Mouse (Mus musculus): Measurements from ENCODE around the gene Cul4a. TPM values are rescaled to one million over a fixed set of nuclear protein-coding genes. Genes with fewer than 3 reads are reported as not detected.
"Not testable (repeated sequence)": the region's sequence is repeated elsewhere in the genome, so short reads cannot be mapped to it uniquely, and the experiment has no call there.

Gene Cul4a
- polyA plus RNA-seq, 1 experiment from 2014 or later: 47.1 TPM

DNA sequence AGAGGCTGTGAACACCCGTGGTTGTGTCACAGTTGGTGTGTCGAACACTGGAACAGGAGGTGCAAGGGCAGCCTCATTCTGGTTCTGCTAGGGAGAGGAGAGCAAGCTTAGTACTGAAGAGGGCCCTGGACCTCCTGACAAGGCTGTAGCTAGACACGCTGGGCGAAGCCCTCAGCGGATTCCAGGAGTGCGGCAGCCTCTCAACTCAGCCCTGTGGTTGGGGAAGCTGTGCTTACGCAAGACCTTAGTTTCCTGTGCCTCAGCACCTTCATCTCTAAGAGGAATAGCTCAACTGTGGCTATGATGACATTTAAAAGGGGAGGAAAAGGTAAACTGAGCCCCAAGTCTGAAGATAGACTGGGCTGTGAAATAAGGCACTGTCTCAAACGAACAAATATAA lies 30.4 kb upstream of the Cul4a start:
- no peak overlapping the region for H3K4me2 ChIP-seq (replicated peaks; ENCODE audit: low read depth)
- H3K36me3 ChIP-seq (ENCODE audit: control insufficient read depth, insufficient read depth, low read length): peaks cover 31% of the 10 kb centered on the region
- DNase-seq (ENCODE audit: low spot score) (no peak), ATAC-seq (ENCODE audit: low FRiP score, low TSS enrichment) (no peak)
- TF ChIP-seq EP300 (optimal IDR thresholded peaks at IDR 0.05) (no peak), CTCF (IDR thresholded peaks at IDR 0.05; ENCODE audit: low read depth) (no peak)
- H3K9me3 ChIP-seq (ENCODE audit: control insufficient read depth, low read length): no peaks in the 10 kb centered on the region
- H3K9ac ChIP-seq (ENCODE audit: low read length): no peak overlapping the region
- H3K4me1 ChIP-seq (replicated peaks; ENCODE audit: control insufficient read depth, insufficient read depth): no peaks in the 10 kb centered on the region
- 92% methylated on average over 8 of the region's 8 CpGs for WGBS
- no peaks in the 10 kb centered on the region for H3K27me3 ChIP-seq (ENCODE audit: control insufficient read depth, insufficient read depth, low read length)
- H3K4me3 ChIP-seq (ENCODE audit: low read depth, low read length): no peak overlapping the region
- H3K27ac ChIP-seq (replicated peaks): no peak overlapping the region

DNA sequence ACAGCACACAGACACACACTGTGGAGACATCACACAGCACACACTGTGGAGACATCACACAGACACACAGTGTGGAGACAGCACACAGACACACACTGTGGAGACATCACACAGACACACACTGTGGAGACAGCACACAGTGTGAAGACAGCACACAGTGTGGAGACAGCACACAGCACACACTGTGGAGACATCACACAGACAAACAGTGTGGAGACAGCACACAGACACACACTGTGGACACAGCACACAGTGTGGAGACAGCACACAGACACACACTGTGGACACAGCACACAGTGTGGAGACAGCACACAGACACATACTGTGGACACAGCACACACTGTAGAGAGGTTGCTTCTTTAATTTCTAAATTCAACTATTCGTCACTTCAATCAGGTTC lies 29.8 kb upstream of the Cul4a start:
- WGBS: 86% methylated on average over 1 of the region's 1 CpGs
- not testable (repeated sequence) for ATAC-seq (ENCODE audit: low FRiP score, low TSS enrichment); H3K4me3 ChIP-seq (ENCODE audit: low read depth, low read length); H3K27me3 ChIP-seq (ENCODE audit: control insufficient read depth, insufficient read depth, low read length); H3K27ac ChIP-seq (replicated peaks); DNase-seq (ENCODE audit: low spot score); H3K9ac ChIP-seq (ENCODE audit: low read length); H3K4me1 ChIP-seq (replicated peaks; ENCODE audit: control insufficient read depth, insufficient read depth); H3K9me3 ChIP-seq (ENCODE audit: control insufficient read depth, low read length); H3K4me2 ChIP-seq (replicated peaks; ENCODE audit: low read depth)
- H3K36me3 ChIP-seq (ENCODE audit: control insufficient read depth, insufficient read depth, low read length): peaks cover 31% of the 10 kb centered on the region

- no peak for DNase-seq (ENCODE audit: low spot score)
- no peak overlapping the region for H3K4me2 ChIP-seq (replicated peaks; ENCODE audit: low read depth)
- no peak overlapping the region for H3K27ac ChIP-seq (replicated peaks)
- peaks cover 37% of the 10 kb centered on the region for H3K36me3 ChIP-seq (ENCODE audit: control insufficient read depth, insufficient read depth, low read length)
- no peaks in the 10 kb centered on the region for H3K4me1 ChIP-seq (replicated peaks; ENCODE audit: control insufficient read depth, insufficient read depth)
- no peaks in the 10 kb centered on the region for H3K9me3 ChIP-seq (ENCODE audit: control insufficient read depth, low read length)
- 81% methylated on average over 7 of the region's 7 CpGs for WGBS
- H3K9ac ChIP-seq (ENCODE audit: low read length): no peak overlapping the region
- ATAC-seq (ENCODE audit: low FRiP score, low TSS enrichment): no peak
- no peaks in the 10 kb centered on the region for H3K27me3 ChIP-seq (ENCODE audit: control insufficient read depth, insufficient read depth, low read length)
- H3K4me3 ChIP-seq (ENCODE audit: low read depth, low read length): no peak overlapping the region
- no peak for TF ChIP-seq EP300 (optimal IDR thresholded peaks at IDR 0.05)
- TF ChIP-seq CTCF (IDR thresholded peaks at IDR 0.05; ENCODE audit: low read depth): no peak
These were observed 27.9 kb upstream of the Cul4a start for GRCm38 (mm10) chr8:13077542-13077941.

- Histone ChIP-seq H3K36me3 (ENCODE audit: control insufficient read depth, insufficient read depth, low read length) (no peaks in the 10 kb centered on the region; the same call in 1 of the 2 replicates), H3K9me3 (ENCODE audit: control insufficient read depth, low read length) (no peaks in the 10 kb centered on the region), H3K27me3 (ENCODE audit: control insufficient read depth, insufficient read depth, low read length) (no peaks in the 10 kb centered on the region), H3K4me1 (replicated peaks; ENCODE audit: control insufficient read depth, insufficient read depth) (peaks cover 3% of the 10 kb centered on the region; the same call in 1 of the 2 replicates), H3K4me2 (replicated peaks; ENCODE audit: low read depth) (peak overlapping the region; percentile 86), H3K9ac (ENCODE audit: low read length) (peak overlapping the region; percentile 89), H3K4me3 (ENCODE audit: low read depth, low read length) (peak overlapping the region; percentile 95), H3K27ac (replicated peaks) (peak overlapping the region; percentile 97)
- peak; percentile 94 for DNase-seq (ENCODE audit: low spot score)
- under 1% methylated on average over 45 of the region's 45 CpGs for WGBS
- TF ChIP-seq CTCF (IDR thresholded peaks at IDR 0.05; ENCODE audit: low read depth) (no peak), EP300 (optimal IDR thresholded peaks at IDR 0.05) (no peak)
- ATAC-seq (ENCODE audit: low FRiP score, low TSS enrichment): peak; percentile 83
These were observed 732 bp upstream of the Cul4a start for GRCm38 (mm10) chr8:13104691-13105086.

DNA sequence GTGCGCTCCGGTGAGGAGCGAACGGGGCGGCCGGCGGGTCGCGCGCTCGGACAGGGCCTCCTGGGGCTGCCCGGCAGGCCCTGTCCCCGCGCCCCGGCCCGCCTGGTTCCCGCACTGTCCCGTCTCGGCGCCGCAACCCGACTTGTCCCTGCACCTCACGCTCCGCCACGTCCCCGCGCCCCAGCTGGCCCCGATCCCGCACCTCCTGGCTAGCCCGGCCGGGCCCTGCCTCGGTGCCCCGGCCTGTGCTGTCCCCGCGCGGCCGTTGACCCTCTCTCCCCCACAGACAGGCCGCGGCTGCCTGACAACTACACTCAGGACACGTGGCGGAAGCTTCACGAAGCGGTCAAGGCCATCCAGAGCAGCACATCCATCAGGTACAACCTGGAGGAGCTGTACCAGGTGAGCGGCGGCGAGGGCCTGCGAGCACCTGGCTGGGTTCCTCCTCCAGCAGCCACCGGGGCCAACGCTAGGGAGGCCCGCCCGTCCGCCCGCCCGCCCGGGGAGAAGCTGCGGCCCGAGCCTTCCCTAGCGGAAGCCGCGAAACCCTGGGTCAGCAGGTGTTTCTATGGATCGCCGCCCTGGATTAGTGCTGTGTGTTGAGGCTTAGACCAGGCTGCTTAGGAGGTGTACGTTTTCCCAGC lies 609 bp downstream of the Cul4a start:
- Histone ChIP-seq H3K4me2 (replicated peaks; ENCODE audit: low read depth) (peak overlapping the region; percentile 93), H3K4me1 (replicated peaks; ENCODE audit: control insufficient read depth, insufficient read depth) (peaks cover 3% of the 10 kb centered on the region; the same call in 1 of the 2 replicates), H3K4me3 (ENCODE audit: low read depth, low read length) (peak overlapping the region; percentile 95), H3K27me3 (ENCODE audit: control insufficient read depth, insufficient read depth, low read length) (no peaks in the 10 kb centered on the region), H3K9me3 (ENCODE audit: control insufficient read depth, low read length) (no peaks in the 10 kb centered on the region), H3K9ac (ENCODE audit: low read length) (peak overlapping the region; percentile 99), H3K27ac (replicated peaks) (peak overlapping the region; percentile 95), H3K36me3 (ENCODE audit: control insufficient read depth, insufficient read depth, low read length) (no peaks in the 10 kb centered on the region; the same call in 1 of the 2 replicates)
- no peak for TF ChIP-seq EP300 (optimal IDR thresholded peaks at IDR 0.05)
- TF ChIP-seq CTCF (IDR thresholded peaks at IDR 0.05; ENCODE audit: low read depth): no peak; the same call in 1 of the 2 replicates
- WGBS: under 1% methylated on average over 59 of the region's 63 CpGs
- peak; percentile 75 for DNase-seq (ENCODE audit: low spot score)
- ATAC-seq (ENCODE audit: low FRiP score, low TSS enrichment): peak; percentile 60

- ATAC-seq (ENCODE audit: low FRiP score, low TSS enrichment) (no peak), DNase-seq (ENCODE audit: low spot score) (no peak)
- Histone ChIP-seq H3K9ac (ENCODE audit: low read length) (no peak overlapping the region), H3K9me3 (ENCODE audit: control insufficient read depth, low read length) (no peaks in the 10 kb centered on the region), H3K27ac (replicated peaks) (no peak overlapping the region), H3K4me3 (ENCODE audit: low read depth, low read length) (no peak overlapping the region), H3K36me3 (ENCODE audit: control insufficient read depth, insufficient read depth, low read length) (no peaks in the 10 kb centered on the region), H3K4me1 (replicated peaks; ENCODE audit: control insufficient read depth, insufficient read depth) (peaks cover 3% of the 10 kb centered on the region; the same call in 1 of the 2 replicates), H3K4me2 (replicated peaks; ENCODE audit: low read depth) (no peak overlapping the region), H3K27me3 (ENCODE audit: control insufficient read depth, insufficient read depth, low read length) (no peaks in the 10 kb centered on the region)
- WGBS: 68% methylated on average over 13 of the region's 13 CpGs
- TF ChIP-seq EP300 (optimal IDR thresholded peaks at IDR 0.05): no peak
These were observed 2.7 kb downstream of the Cul4a start for GRCm38 (mm10) chr8:13107990-13108638.

Measured in stomach, postnatal 0 days (tissue).